ENCODE assay signal across 10 mouse cellular contexts in genomic region chr1:77461877-77462615, GRCm38 (mm10). TPM values are rescaled to one million over a fixed set of nuclear protein-coding genes. Genes with fewer than 3 reads are reported as not detected.
DNase-seq lines count a peak whose midpoint lies in the region; ATAC-seq and TF ChIP-seq lines count a peak whose summit lies in the region.
"Had no signal": no experiment of that assay in that cellular context is flagged by ENCODE, and none has a peak within 500 bp of the region (broad histone marks: within the 10 kb centered on the region; RNA-seq: fewer than 3 reads in every experiment).

No protein-coding gene starts in this region.

- H3K4me1 ChIP-seq in hindbrain, embryonic 10.5 days (replicated peaks) = peaks cover 37% of the 10 kb centered on the region
- H3K4me1 ChIP-seq in hindbrain, embryonic 14.5 days (replicated peaks; ENCODE audit: control insufficient read depth, insufficient read depth, low read length) = peaks cover 3% of the 10 kb centered on the region; the same call in 1 of the 2 replicates
- peaks cover 26 to 41% of the 10 kb centered on the region in 2 experiments for H3K4me1 ChIP-seq in ES-E14 (ENCODE audit: control insufficient read depth in 2 of 2, insufficient read depth in 2 of 2, low read length in 2 of 2, poor library complexity in 1 of 2)

- peaks cover 6% of the 10 kb centered on the region; the same call in 1 of the 2 replicates for H3K36me3 ChIP-seq in hindbrain, embryonic 10.5 days
- no peaks in the 10 kb centered on the region for H3K36me3 ChIP-seq in hindbrain, embryonic 14.5 days (replicated peaks; ENCODE audit: control insufficient read depth, insufficient read depth)
- H3K36me3 ChIP-seq in ES-E14 (ENCODE audit: control insufficient read depth, insufficient read depth, low read length, poor library complexity, severe bottlenecking) = no peaks in the 10 kb centered on the region

- no peak for DNase-seq in hindbrain, embryonic 10.5 days (ENCODE audit: low spot score)
- no peak for DNase-seq in hindbrain, embryonic 14.5 days (ENCODE audit: low spot score)
- no peak for DNase-seq in ES-E14 (ENCODE audit: low read depth, low spot score)
- DNase-seq in heart, adult 18-20 months = peak; percentile 44 to 78
- DNase-seq in left cerebral cortex, adult 9 months (ENCODE audit: low spot score in 2 of 2) = peak; percentile 39 to 66
- no peak for DNase-seq in spleen, adult 18-20 months
- DNase-seq in cerebellum, adult 11 months = no peak
- no peak for DNase-seq in kidney, postnatal 36 days

- WGBS in hindbrain, embryonic 10.5 days = 21% methylated on average over 3 of the region's 3 CpGs
- WGBS in hindbrain, embryonic 14.5 days = 16% methylated on average over 3 of the region's 3 CpGs

- H3K9ac ChIP-seq in hindbrain, embryonic 14.5 days = no peak overlapping the region
- no peak overlapping the region for H3K9ac ChIP-seq in ES-E14 (ENCODE audit: insufficient read depth, low read depth, low read length, poor library complexity, severe bottlenecking)
- H3K9ac ChIP-seq: limb, embryonic 13.5 days had no signal

- ATAC-seq in hindbrain, embryonic 14.5 days (ENCODE audit: low FRiP score) = no peak

- no peak overlapping the region for H3K4me2 ChIP-seq in hindbrain, embryonic 14.5 days (replicated peaks)
- H3K4me2 ChIP-seq: limb, embryonic 13.5 days had no signal

- H3K27ac ChIP-seq in hindbrain, embryonic 10.5 days = peak overlapping the region; percentile 31; the same call in 1 of the 2 replicates
- no peak overlapping the region for H3K27ac ChIP-seq in hindbrain, embryonic 14.5 days
- H3K27ac ChIP-seq in ES-E14 (ENCODE audit: insufficient read depth, low read depth, low read length, poor library complexity, severe bottlenecking) = peak overlapping the region; percentile 61; the same call in 1 of the 2 replicates
- H3K27ac ChIP-seq: limb, embryonic 13.5 days had no signal

- H3K4me3 ChIP-seq in hindbrain, embryonic 10.5 days = no peak overlapping the region
- H3K4me3 ChIP-seq in hindbrain, embryonic 14.5 days (replicated peaks; ENCODE audit: low read length) = no peak overlapping the region
- no peak overlapping the region for H3K4me3 ChIP-seq in ES-E14 (ENCODE audit: insufficient read depth in 1 of 2, low read depth in 1 of 2, low read length in 2 of 2, poor library complexity in 1 of 2, severe bottlenecking in 1 of 2)
- H3K4me3 ChIP-seq: limb, embryonic 13.5 days had no signal

- 0 out of 2 replicates have a peak, but pooled peaks cover 3% of the 10 kb centered on the region for H3K27me3 ChIP-seq in hindbrain, embryonic 10.5 days (ENCODE audit: insufficient read depth, poor library complexity, severe bottlenecking)
- H3K27me3 ChIP-seq in hindbrain, embryonic 14.5 days (ENCODE audit: control insufficient read depth, insufficient read depth, low read length) = no peaks in the 10 kb centered on the region
- H3K27me3 ChIP-seq: CH12.LX; limb, embryonic 13.5 days had no signal

- no peaks in the 10 kb centered on the region for H3K9me3 ChIP-seq in hindbrain, embryonic 10.5 days
- H3K9me3 ChIP-seq in hindbrain, embryonic 14.5 days (ENCODE audit: control insufficient read depth, low read length) = no peaks in the 10 kb centered on the region
- no peaks in the 10 kb centered on the region for H3K9me3 ChIP-seq in ES-E14 (ENCODE audit: control insufficient read depth, insufficient read depth, low read depth, low read length)
- H3K9me3 ChIP-seq: limb, embryonic 13.5 days had no signal

- in situ Hi-C loops in ES-E14 (cut with MboI; ENCODE audit: low sequenced_read_pairs in 2 of 2, unreplicated experiment in 2 of 2) = no loop called here

TF ChIP-seq in ES-E14, 5 proteins besides CTCF, POLR2A, EP300 and RAD21:
- no peak for TF ChIP-seq HCFC1 (IDR thresholded peaks at IDR 0.05; ENCODE audit: borderline replicate concordance, insufficient read depth, low read length)
- TF ChIP-seq CHD2 (IDR thresholded peaks at IDR 0.05; ENCODE audit: low read depth, low read length) = no peak
- no peak for TF ChIP-seq MAFK (IDR thresholded peaks at IDR 0.05; ENCODE audit: insufficient read depth, low read depth, low read length)
- no peak for TF ChIP-seq ZC3H11A (IDR thresholded peaks at IDR 0.05; ENCODE audit: borderline replicate concordance, low read depth, low read length)
- TF ChIP-seq ZNF384 (IDR thresholded peaks at IDR 0.05; ENCODE audit: low read depth, low read length) = no peak

RNA-seq across cellular contexts. Expression of gene Epha4, which starts 52.8 kb away (rescaled TPM):
- polyA plus RNA-seq in hindbrain, embryonic 10.5 days (2016; fragmentation: Nextera tagmentation; extraction: Ambion mirVana) = 25.4 and 30.4 TPM in 2 replicates
- polyA plus RNA-seq in hindbrain, embryonic 14.5 days (2014; fragmentation: Nextera tagmentation; extraction: Ambion mirVana) = 49.3 and 50.0 TPM in 2 replicates
- total RNA-seq in ES-E14 (2012; rRNA removed) = 99.7 and 142 TPM in 2 replicates
- 10 to 100 TPM; 45.0 to 48.9 TPM for total RNA-seq in heart, adult 18-20 months (2021)

Comparison
In these comparisons a context has a peak if more than half of its experiments do, and no peak if none do; other contexts are left out.
1. DNase-seq: peak in heart, adult 18-20 months (2 of 2) and left cerebral cortex, adult 9 months (2 of 2); none in hindbrain, embryonic 10.5 days (single experiment), hindbrain, embryonic 14.5 days (single experiment), ES-E14 (single experiment), spleen, adult 18-20 months (0 of 2), cerebellum, adult 11 months (single experiment) and kidney, postnatal 36 days (0 of 2).